Mouse (Mus musculus) ES-Bruce4 (cell line): ENCODE data around the gene Ngdn. TPM values are rescaled to one million over a fixed set of nuclear protein-coding genes. Genes with fewer than 3 reads are reported as not detected.
A peak's percentile ranks its signal among the peaks of the same experiment; 100 is the strongest.

Source experiments
- H3K27ac ChIP-seq: 2 replicates; pipeline ENCODE4 v1.5.1; 2012; ENCODE audit warnings: low read length, inconsistent platforms; ENCODE audit not compliant: insufficient read depth
- H3K27me3 ChIP-seq: 2 replicates; pipeline ENCODE4 v1.6.1; 2012; ENCODE audit warnings: mild to moderate bottlenecking, low read length, inconsistent platforms; ENCODE audit not compliant: control insufficient read depth, poor library complexity, insufficient read depth, severe bottlenecking
- H3K36me3 ChIP-seq: 2 replicates; pipeline ENCODE4 v1.6.1; 2012; ENCODE audit warnings: inconsistent platforms, mild to moderate bottlenecking, low read length, moderate library complexity; ENCODE audit not compliant: control insufficient read depth, poor library complexity, insufficient read depth, severe bottlenecking
- H3K4me1 ChIP-seq: one replicate; pipeline ENCODE4 v1.8.1; 2011; ENCODE audit warnings: low read length; ENCODE audit not compliant: control insufficient read depth, insufficient read depth
- H3K4me3 ChIP-seq: 2 replicates; pipeline ENCODE4 v1.5.1; 2011; ENCODE audit warnings: low read depth, mild to moderate bottlenecking, low read length
- H3K9ac ChIP-seq: 2 replicates; pipeline ENCODE4 v1.6.1; 2012; ENCODE audit warnings: low read depth, mild to moderate bottlenecking, inconsistent platforms; ENCODE audit not compliant: poor library complexity, severe bottlenecking
- H3K9me3 ChIP-seq: replicated peaks from 2 replicates; pipeline ENCODE4 v1.6.1; 2012; ENCODE audit warnings: mild to moderate bottlenecking, low read length, inconsistent platforms; ENCODE audit not compliant: control insufficient read depth, poor library complexity, insufficient read depth, severe bottlenecking
- CTCF ChIP-seq: IDR thresholded peaks from one replicate; pipeline ENCODE4 v1.8.1; 2011; ENCODE audit warnings: low read depth, low read length
- EP300 ChIP-seq: IDR thresholded peaks from 2 replicates; pipeline ENCODE4 v1.6.1; 2011; ENCODE audit warnings: low read depth, low read length; ENCODE audit not compliant: insufficient read depth
- POLR2A ChIP-seq: IDR thresholded peaks from one replicate; pipeline ENCODE4 v1.8.1; 2011; ENCODE audit warnings: low read length; ENCODE audit not compliant: insufficient read depth
- polyA plus RNA-seq: library from polyadenylated mRNA; stranded (reverse); fragments of >200 nt; gene quantifications from 2 replicates; pipeline ENCODE4 v1.2.4, GENCODE M21; 2011; ENCODE audit warnings: low read depth; ENCODE audit not compliant: missing spikeins, insufficient read depth, insufficient read length

Gene Ngdn
- polyA plus RNA-seq, 1 experiment, result 52.7 TPM

- TF ChIP-seq EP300, result no peak
- Histone ChIP-seq H3K27me3 (no peaks in the 10 kb centered on the region), H3K4me1 (peaks cover 3% of the 10 kb centered on the region), H3K9me3 (no peaks in the 10 kb centered on the region), H3K4me3 (no peak overlapping the region), H3K36me3 (no peaks in the 10 kb centered on the region), H3K9ac (no peak overlapping the region), H3K27ac (no peak overlapping the region)
Observed at GRCm38 (mm10) chr14:55008417-55008816, 6.8 kb upstream of the Ngdn start.

- H3K9me3 ChIP-seq, result no peaks in the 10 kb centered on the region
- TF ChIP-seq POLR2A (no peak), CTCF (peak; percentile 87)
- H3K4me3 ChIP-seq, result no peak overlapping the region
- H3K27ac ChIP-seq, result no peak overlapping the region
- H3K9ac ChIP-seq, result no peak overlapping the region
- no peaks in the 10 kb centered on the region for H3K4me1 ChIP-seq
- H3K36me3 ChIP-seq, result no peaks in the 10 kb centered on the region
- H3K27me3 ChIP-seq, result no peaks in the 10 kb centered on the region
Observed at GRCm38 (mm10) chr14:55011116-55011515, 4.1 kb upstream of the Ngdn start.

- Histone ChIP-seq H3K9me3 (no peaks in the 10 kb centered on the region), H3K4me1 (no peaks in the 10 kb centered on the region), H3K27ac (peak overlapping the region; percentile 71), H3K27me3 (no peaks in the 10 kb centered on the region), H3K36me3 (0 out of 2 replicates have a peak, but pooled peaks cover 2% of the 10 kb centered on the region), H3K4me3 (peak overlapping the region; percentile 89), H3K9ac (peak overlapping the region; percentile 77)
- TF ChIP-seq EP300 (no peak), POLR2A (no peak), CTCF (no peak)
Observed at GRCm38 (mm10) chr14:55014591-55014990, 663 bp upstream of the Ngdn start.

- TF ChIP-seq CTCF (no peak), EP300 (no peak), POLR2A (no peak)
- Histone ChIP-seq H3K27ac (0 out of 2 replicates have a peak overlapping the region, but pooled peaks have one; percentile 2), H3K4me3 (peak overlapping the region; percentile 88), H3K9ac (peak overlapping the region; percentile 53), H3K9me3 (no peaks in the 10 kb centered on the region), H3K27me3 (no peaks in the 10 kb centered on the region), H3K4me1 (no peaks in the 10 kb centered on the region), H3K36me3 (peaks cover 5% of the 10 kb centered on the region; the same call in 1 of the 2 replicates)
Observed at GRCm38 (mm10) chr14:55015767-55016111, 485 bp downstream of the Ngdn start.

- Histone ChIP-seq H3K36me3 (peaks cover 12% of the 10 kb centered on the region), H3K9me3 (no peaks in the 10 kb centered on the region), H3K9ac (no peak overlapping the region), H3K27me3 (no peaks in the 10 kb centered on the region), H3K4me1 (no peaks in the 10 kb centered on the region), H3K4me3 (no peak overlapping the region), H3K27ac (no peak overlapping the region)
- TF ChIP-seq EP300 (no peak), CTCF (no peak), POLR2A (no peak)
Observed at GRCm38 (mm10) chr14:55016876-55017275, 1.6 kb downstream of the Ngdn start.

- Histone ChIP-seq H3K27ac (no peak overlapping the region), H3K4me3 (no peak overlapping the region), H3K9me3 (no peaks in the 10 kb centered on the region), H3K36me3 (peaks cover 37% of the 10 kb centered on the region), H3K27me3 (no peaks in the 10 kb centered on the region), H3K9ac (no peak overlapping the region), H3K4me1 (no peaks in the 10 kb centered on the region)
- TF ChIP-seq EP300 (no peak), POLR2A (no peak), CTCF (no peak)
Observed at GRCm38 (mm10) chr14:55020394-55020793, 5.1 kb downstream of the Ngdn start.
